Mouse (Mus musculus): Measurements from ENCODE around the gene Mef2c.

The Mef2c gene

GRCm38 (mm10) chr13:83608851-83609516 lies 105.2 kb downstream of the Mef2c start:
- DNase-seq (ENCODE audit: low spot score), result peak; percentile 43

GRCm38 (mm10) chr13:83609517-83609878 lies 105.7 kb downstream of the Mef2c start:
- peak; percentile 48 for DNase-seq (ENCODE audit: low spot score)

DNA sequence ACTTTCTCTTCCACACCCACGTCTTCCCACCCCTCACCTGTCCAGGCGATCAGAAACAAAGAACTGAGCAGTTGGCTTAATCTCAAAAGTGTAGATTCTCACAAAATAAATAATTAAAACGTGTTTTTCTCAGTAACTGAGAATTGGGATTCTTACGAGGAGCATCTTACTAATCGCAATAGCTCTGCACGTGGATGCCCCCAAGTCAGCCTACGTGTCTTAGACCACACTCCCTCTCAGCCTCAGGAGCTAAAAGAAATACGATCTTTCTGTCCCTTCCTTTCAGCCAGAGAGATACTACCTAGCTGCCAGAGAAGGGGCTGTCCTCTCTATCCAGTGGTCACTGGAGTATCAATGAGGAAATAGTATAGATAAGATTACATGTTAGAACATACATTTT lies 106.3 kb downstream of the Mef2c start:
- no peak for DNase-seq (ENCODE audit: low spot score)

GRCm38 (mm10) chr13:83612195-83612594 lies 108.4 kb downstream of the Mef2c start:
- DNase-seq (ENCODE audit: low spot score), result no peak

DNA sequence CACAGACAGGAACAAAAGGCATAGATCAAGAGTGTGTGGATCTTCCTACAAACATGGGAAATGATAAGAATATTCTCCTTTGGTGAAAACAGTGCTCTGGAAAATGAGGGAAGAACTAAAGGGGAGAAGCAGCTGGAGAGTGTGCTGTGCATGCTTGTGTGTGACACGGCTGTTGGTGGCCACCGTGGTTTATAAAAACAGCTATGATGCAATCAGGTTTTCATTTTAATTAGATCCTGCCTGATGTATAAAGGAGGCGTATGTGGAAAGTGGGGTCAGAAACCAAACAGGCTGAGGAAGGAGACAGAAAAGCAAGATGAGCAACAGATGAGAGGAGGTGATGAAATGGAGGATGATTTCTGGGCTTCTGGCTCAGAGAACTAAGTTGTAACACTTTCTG lies 112.0 kb downstream of the Mef2c start:
- no peak for DNase-seq (ENCODE audit: low spot score)

- no peak for DNase-seq (ENCODE audit: low spot score)
These were observed 120.8 kb downstream of the Mef2c start for GRCm38 (mm10) chr13:83624651-83625050.

GRCm38 (mm10) chr13:83627429-83627828 lies 123.6 kb downstream of the Mef2c start:
- no peak for DNase-seq (ENCODE audit: low spot score)

DNA sequence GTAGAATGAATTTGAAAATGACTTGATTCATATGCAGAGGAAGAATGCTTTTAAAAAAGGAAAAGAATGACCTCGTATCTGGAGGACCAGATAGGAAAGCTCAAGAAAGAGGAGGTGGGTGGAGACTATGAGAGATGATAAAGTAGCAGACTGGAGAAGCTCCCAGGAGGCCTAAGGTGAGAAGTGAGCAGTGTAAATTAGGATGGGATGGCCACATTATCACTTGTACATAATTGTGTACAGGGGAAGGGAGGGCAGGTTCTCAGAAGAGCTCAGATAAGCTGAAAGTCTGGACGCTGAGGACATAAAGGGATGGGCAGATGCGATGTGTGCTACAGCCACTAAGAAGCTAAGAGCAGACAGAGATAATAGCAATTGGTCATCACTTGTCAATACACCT lies 124.3 kb downstream of the Mef2c start:
- no peak for DNase-seq (ENCODE audit: low spot score)

DNA sequence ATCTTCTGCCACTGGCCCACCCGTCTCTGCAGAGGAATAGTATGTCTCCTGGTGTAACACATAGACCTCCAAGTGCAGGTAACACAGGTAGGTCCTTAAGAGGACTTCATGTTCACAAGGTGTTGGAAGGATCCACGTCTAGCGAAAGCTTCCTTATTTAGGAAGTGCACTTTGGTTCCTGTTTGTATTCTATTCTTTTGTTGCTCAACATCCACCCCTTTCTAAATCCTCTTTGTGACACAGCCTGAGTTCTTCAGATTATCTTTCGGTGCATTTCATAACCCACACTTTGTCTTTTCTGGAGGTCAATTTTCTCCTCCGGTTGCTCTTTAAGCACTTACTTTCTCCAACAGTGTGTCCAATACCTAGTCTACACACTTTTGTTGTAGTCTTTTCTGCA lies 129.3 kb downstream of the Mef2c start:
- no peak for DNase-seq (ENCODE audit: low spot score)

DNA sequence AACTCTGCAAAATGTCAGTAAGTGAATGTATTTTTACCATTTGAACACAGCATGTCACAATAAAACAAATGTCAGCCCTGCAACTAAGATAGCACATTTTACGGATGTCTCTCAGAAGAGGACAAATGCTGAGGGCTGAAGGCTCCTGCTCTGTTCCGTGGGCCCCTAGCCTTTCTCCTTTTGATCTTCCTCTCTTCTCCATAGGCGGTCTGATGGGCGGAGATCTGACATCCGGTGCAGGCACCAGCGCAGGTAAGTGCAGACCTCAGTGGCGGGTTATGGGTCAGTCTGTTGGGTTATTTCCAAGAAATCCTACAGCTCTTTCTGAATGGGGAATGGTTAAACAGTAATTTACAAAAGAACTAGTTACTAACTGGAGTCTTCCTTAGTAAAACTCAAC lies 131.4 kb downstream of the Mef2c start:
- DNase-seq (ENCODE audit: low spot score), result no peak

DNA sequence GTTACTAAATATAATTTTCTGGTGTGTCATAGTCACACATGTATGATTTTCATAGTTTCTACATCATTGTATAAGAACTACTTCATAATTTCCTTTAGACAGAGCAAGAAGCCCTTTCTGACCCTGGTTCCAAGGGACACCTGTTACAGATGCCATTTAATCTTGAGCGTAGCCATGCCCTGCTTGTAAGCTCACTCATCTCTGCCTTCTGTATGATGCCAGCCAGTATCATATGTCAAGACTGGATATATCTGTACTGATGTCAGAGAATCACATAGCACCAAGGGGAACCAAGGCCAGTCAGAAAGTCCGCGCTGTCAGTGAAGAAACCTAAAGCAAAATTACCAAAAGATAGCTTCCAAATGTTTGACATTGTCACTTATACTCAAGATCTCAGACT lies 133.8 kb downstream of the Mef2c start:
- no peak for DNase-seq (ENCODE audit: low spot score)

GRCm38 (mm10) chr13:83638735-83639134 lies 134.9 kb downstream of the Mef2c start:
- no peak for DNase-seq (ENCODE audit: low spot score)

- no peak for DNase-seq (ENCODE audit: low spot score)
These were observed 145.2 kb downstream of the Mef2c start for GRCm38 (mm10) chr13:83649051-83649450.

DNA sequence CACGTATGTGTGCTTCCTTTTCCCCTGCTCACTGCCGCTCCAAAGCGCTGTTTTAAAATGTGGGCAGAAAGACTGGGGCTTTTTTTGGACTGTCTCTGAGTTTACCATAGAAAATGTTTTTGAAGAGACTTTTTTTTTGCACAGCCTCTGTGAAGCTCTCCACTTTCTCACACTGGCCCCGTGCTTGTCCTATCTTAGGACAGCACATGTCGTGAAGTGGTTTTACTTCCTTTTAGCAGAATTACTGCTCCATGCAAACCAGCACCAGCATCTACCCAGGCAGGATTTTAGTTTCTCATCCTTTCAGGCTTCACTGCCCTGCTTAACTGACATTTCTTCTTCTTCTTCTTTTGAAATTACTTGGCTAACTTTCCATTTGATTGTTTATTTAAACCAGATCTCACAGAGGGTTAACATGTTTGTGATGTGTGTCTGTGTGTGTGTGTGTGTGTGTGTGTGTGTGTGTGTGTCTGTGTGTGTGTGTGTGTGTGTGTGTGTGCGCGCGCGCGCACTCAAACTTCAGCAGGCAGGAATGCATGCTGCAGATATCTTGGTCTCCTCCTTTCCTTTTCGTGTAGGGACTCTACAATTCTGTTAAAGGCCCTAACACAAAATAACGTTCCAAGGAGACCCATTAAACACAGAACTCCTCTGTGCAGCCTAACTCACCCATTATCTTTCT lies 146.1 kb downstream of the Mef2c start:
- no peak for DNase-seq (ENCODE audit: low spot score)

GRCm38 (mm10) chr13:83650807-83651206 lies 147.0 kb downstream of the Mef2c start:
- no peak for DNase-seq (ENCODE audit: low spot score)

- no peak for DNase-seq (ENCODE audit: low spot score)
These were observed 148.2 kb downstream of the Mef2c start for GRCm38 (mm10) chr13:83651941-83652548.

GRCm38 (mm10) chr13:83652560-83652959 lies 148.7 kb downstream of the Mef2c start:
- no peak for DNase-seq (ENCODE audit: low spot score)

- peak; percentile 93 for DNase-seq (ENCODE audit: low spot score)
These were observed 151.3 kb downstream of the Mef2c start for GRCm38 (mm10) chr13:83654889-83655769.

DNA sequence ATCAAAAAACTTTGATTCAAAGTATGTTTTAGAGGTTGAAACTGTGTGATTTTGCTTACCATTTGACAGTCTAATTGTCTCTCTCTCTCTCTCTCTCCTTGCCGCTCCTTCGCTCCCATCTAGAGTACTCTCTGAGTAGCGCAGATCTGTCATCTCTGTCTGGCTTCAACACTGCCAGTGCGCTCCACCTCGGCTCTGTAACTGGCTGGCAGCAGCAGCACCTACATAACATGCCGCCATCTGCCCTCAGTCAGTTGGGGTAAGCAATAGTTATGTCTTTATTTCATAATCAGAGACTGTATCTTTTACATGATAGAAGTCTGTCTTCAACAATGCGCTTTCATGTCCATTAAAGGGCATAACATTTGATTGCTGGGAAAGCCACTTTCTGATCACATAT lies 152.3 kb downstream of the Mef2c start:
- DNase-seq (ENCODE audit: low spot score), result peak; percentile 45

- DNase-seq (ENCODE audit: low spot score), result no peak
These were observed 152.9 kb downstream of the Mef2c start for GRCm38 (mm10) chr13:83656773-83657172.

DNA sequence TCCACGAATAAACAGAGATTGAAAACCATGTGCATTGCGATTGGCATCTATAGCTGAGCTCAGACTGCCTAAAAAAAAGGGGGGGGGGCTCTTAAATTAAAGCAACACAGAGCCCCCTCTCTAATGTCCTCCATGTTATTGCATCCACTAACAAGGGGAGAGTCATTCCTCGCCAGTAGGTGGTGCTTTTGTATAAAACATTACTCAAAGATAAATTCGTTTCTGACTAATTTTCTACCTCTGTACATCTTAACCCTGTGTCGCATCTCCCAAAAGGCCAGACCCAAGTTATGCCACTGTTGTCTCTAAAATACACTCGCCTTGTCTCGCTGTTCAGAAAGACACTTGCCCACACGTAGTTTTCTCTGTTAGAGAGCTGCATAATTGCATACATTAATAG lies 156.9 kb downstream of the Mef2c start:
- DNase-seq (ENCODE audit: low spot score), result peak; percentile 62

- DNase-seq (ENCODE audit: low spot score), result no peak
These were observed 157.3 kb downstream of the Mef2c start for GRCm38 (mm10) chr13:83661166-83661565.
